Mouse (Mus musculus) T-helper 1 cell (primary cell): ENCODE data around the gene Zc2hc1b.

Experiments used
- in situ Hi-C: fragments of 300-600 bp; cut with MboI, MseI; formaldehyde crosslinking; loops from one replicate; pipeline ENCODE4 v1.15.1; 2025; ENCODE audit warnings: high pct_unique_total_duplicates

Gene Zc2hc1b

DNA sequence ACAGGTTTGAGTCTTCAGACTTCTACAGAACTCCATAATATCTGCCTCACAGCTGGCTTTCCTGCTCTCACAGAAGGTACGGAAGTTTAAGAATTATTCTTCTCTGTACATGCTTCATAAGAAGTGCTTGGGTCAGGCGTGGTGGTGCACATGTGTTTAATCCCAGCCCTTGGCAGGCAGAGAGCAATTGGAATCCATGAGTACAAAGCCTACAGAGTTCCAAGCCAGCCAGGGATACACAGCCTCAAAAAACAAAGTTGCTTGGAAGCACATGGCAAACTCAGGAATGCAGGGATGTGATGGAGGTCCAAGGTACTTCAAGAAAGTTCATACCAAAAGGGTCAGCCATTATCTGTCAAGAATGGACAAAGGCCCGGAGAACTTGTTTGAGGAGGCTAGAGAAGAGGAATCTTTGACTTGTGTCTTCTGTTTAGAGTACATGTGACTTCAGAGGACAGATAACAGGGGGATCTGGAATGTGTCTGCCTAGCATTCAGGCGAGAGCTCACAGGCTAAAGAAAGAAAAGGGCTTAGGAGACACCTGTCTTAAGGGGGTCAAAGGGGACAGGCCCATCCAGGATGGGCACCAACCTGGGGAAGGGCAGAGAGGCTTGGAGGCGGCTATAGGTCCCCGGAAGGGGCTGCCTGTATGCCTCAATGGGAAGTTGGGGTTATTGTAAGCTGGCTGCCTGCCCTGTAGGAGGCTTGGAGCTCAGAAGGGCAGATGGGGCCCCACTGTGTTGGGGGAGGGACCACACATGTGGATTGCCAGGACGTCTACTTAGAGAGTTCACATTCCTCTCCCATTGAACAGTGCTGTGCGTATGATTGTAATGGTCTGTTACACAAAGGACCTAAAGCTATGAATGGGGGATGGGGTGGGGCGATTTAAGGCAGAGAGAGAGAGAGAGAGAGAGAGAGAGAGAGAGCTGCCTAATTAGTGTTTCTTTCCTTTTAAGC, 60.8 kb downstream of the Zc2hc1b start:
- in situ Hi-C loops: no loop called here

DNA sequence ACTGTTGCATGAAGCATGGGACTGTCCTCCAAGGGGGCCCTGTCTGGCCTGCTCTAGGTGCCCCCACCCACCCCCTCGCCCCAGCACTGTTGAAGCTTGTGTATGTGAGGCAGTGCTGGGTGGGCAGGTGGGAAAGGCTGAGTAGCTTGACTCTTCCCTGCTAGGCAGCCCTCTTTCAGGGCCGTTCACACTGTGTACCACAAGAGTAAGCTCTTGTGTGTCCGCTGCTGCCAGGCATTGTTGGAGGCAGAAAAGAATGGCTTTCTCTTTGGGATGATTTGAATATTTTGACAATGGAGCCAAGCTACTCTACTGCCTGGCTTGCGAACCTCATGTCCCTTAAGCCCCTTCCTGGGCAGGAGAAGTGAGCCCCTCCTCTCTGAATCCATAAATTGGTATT, 62.8 kb downstream of the Zc2hc1b start:
- in situ Hi-C loops: no loop called here

DNA sequence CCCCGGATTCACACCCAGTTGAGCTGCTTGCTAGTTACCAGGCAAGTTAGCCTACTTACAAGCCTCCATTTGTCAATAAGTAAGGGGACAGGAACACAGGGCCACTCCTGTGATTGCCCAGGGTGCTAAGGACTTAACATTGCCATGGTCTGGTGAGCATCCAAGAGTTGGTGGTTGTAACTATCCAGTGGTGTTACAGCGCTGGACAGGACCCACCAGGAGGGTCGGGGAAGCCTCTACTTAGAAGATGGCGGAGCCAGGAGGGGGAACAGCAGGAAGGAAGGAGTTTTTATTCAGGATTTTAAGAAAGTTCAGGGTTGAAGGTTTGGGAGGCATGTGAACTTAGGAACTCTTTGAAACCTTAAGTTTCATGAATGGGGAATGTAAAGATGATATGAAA, 64.2 kb downstream of the Zc2hc1b start:
- in situ Hi-C loops: no loop called here

DNA sequence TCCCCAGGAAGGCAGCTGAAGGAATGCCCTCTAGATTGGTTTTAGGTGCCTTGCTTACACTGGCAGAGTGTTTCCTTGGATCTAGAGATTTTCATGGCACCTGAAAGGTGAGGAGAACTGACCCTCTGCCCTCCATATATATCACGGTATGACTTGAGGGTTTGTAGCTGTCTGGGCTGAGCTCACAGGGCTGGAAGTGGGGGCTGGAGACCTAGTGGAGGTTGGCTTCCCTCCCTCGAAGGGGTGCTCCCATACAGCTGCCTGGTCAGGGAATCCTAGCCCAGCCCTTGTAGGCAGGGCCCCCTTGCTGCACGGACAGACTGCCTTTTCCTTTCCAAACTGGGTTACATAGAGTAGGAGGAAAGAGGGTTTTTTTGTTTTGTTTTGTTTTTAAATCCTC, 65.0 kb downstream of the Zc2hc1b start:
- in situ Hi-C loops: no loop called here

DNA sequence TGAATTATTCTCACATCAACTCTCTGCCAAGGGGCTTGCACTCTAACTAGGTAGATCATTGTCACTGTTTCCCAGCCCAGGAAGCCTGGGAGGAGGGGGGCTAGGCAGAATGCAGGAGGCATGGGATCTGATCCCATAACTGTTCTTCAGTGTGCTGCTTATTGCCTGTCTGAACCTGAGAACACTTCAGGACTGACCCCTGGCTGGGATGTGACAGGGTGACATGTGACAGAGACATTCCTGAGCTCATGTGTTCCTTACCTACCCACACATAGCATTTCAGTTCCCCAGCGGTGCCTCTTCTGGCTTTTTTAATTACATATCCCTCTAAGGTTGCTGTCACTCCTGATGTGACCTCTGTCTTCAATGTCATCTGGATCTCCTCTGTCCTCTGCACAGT, 68.0 kb downstream of the Zc2hc1b start:
- in situ Hi-C loops: no loop called here

DNA sequence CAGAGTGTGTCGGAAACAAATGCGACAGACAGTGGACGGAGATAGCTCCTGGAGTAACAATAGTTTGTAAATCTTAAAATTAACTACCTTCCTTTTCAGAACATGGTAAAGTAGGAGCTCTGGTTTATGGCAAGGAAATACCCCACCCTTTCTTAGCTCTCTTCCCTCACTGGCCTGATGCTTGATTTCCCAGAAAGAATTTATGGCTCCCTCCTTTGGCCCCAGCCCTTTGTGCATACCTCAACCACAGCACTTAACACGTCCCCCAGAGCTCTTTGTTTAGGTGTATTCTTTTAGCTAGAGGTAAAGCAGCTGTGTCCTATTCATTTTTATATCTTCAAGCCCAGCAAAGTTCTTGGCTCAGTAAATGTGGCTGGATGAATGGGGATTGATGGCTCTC, 69.0 kb downstream of the Zc2hc1b start:
- in situ Hi-C loops: no loop called here

DNA sequence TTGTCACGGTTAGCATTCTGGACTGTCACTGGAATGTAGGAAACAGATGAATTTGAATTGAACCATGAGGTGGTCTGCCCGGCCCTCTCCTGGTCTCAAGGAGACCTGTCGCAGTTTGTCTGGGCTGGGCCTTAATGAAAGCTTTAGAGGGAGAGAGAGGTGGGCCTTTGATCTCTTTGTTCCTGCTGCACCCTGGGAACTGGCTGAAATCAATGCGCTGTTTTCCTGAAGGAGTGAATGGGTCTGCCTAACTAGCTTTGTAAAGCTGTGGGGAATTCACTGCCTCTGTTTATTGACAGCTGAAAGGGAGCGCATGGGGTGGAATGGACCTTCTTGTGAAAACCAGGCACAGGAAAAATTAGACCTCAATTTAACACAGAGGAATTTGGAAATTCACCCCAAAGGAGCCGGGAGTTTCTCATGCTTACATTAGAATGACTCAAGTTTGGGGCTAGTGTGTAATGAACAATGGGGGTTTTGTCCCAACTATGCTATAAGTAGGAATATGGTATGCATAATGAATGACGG, 69.7 kb downstream of the Zc2hc1b start:
- in situ Hi-C loops: no loop called here

DNA sequence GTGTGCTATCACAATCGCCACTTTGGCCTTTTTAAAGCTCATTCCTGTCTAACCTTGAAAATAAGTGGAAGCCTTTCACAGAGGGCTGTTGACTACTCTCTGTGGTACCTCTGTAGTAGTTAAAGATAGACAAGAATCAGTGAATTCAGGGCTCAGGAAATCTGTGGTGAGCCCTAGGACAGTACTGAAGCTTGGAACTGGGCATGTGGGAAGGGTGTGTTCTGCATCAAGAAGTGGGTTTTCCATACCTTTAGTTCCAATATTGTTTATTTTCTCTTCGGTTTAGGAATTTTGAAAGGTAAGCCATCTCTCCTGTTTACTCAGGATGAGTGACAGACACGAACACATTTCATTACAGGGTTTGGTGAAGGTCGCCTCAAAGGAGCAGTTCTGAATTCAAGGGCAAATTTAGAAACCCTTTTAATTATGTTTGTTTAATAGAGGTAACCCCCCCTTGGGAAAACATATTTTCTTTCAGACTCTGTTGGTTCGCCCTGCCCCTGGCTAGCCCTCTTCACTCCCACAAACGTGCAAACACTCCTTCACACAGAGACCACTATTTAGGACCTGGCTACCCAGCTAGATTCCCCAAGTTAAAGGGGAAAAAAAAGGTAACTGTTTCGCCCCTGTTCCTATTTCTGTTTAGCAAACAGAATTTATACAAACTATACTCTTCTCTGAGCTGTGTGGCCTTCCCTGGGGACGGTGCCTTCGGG, 70.8 kb downstream of the Zc2hc1b start:
- in situ Hi-C loops: no loop called here

DNA sequence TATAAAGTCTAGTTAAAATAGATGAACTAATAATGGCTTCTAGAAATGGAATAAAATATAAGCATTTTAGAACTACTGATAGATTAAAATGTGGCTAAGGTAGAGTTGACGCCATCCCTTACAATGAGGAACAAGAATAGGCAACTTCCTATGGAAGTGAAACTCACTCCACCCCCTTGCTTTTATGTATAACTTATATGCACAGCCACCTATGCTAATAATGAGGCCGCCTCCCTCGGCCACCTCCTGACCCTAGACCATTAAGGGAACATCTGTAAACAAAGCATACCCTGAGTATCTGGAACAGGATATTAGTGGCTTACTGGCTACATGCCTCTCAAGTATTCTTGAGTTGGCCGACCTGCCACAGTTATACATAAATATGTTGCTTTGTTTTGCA, 74.0 kb downstream of the Zc2hc1b start:
- in situ Hi-C loops: no loop called here

DNA sequence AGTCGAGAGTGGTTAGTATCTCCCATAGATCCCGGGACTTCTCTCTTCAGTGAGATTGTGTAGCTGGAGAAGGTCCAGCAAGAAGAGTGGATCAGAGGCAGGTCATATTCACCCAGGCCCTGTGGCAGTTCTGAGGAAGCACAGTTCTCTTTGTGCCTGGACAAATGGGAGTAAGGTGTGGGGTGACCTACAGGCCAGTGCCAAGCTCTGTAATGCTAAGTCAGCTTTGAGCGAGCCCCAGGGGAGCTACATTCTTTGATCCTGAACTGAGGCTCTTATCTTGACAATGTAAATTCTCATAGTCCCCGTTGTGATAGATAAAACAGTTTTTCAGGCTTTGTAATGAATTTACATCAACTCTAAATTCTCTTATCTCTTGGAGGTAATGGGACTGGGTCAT, 75.5 kb downstream of the Zc2hc1b start:
- in situ Hi-C loops: no loop called here

DNA sequence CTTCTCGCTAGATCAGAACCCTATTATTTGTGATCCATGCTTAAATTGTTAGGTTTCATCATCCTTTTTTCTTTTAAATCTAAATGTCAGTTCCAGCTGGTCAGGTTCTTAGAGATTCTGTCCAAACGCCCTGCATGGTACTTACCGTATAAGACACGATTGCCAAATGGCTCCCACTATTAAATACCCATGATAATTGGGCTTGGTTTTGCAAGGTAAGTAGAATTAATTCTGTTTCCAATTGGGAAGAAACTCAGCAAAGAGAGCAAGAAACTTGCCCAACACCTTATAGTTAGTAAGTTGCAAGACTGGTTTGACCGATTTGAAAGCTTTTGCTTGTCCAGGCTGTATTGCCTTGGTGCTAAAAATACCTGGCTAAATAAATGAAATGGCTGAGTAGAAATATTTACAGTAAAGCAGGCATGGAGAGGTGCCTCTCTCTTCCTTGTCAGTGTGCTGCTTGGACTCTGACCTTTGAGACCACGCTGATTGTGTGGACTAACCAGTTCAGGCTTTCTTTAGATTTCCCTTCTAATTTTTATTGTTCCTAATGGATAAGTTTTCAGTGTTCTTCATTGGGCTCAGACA, 77.7 kb downstream of the Zc2hc1b start:
- in situ Hi-C loops: no loop called here
